Mouse (Mus musculus): Measurements from ENCODE around the gene Hist1h1e.
"Not testable (repeated sequence)": the region's sequence is repeated elsewhere in the genome, so short reads cannot be mapped to it uniquely, and the experiment has no call there.

Hist1h1e gene

DNA sequence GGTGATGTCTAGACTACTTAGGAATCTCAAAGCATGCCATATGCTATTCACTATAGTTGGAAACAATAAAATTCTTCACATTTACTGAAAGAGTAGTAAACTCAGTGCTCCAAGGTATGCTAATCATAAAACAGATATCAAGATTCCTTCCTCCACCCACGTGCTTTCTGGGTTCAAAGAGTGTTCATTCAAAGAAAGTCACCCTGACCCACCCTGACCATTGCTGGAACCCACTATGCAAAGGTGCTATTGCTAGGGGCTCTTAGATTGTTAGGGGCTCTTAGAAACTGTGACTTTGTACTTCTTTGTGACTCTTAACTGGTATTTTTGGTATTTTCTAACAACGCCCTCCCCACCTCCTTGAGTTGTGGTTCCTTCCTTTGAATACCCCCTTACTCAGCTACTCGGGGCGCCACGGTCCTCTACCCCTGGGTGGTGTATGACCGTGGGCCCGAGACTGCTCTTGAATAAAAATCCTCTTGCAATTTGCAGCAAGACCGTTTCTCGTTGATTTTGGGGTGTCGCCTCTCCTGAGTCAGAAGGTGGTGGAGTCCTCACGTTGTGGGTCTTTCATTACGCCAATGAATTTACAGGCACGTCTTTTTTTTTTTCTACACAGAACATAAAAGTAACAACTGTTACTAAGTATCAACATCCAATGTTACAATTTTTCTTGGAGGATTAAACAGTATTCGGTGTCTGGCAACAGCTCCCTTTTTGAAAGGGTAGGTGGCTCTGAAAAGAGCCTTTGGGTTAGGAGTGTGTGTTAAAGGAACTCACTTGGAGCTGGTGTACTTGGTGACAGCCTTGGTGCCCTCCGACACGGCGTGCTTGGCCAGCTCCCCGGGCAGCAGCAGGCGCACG, 49.1 kb downstream of the Hist1h1e start:
- not testable (repeated sequence) for DNase-seq (ENCODE audit: low spot score)

GRCm38 (mm10) chr13:23572218-23573033, 49.9 kb downstream of the Hist1h1e start:
- DNase-seq (ENCODE audit: low spot score): no peak

- not testable (repeated sequence) for DNase-seq (ENCODE audit: low spot score)
Measured at GRCm38 (mm10) chr13:23571504-23572217, 50.7 kb downstream of the Hist1h1e start.

- peak; percentile 81 for DNase-seq (ENCODE audit: low spot score)
Measured at GRCm38 (mm10) chr13:23571022-23571503, 51.3 kb downstream of the Hist1h1e start, which contains the start of the genes Hist1h2ae and Hist1h2bg. TSS of gene Hist1h2ae (minus strand) at chr13:23571220. TSS of gene Hist1h2bg (plus strand) at chr13:23571396.
